Mouse (Mus musculus): ENCODE data around the gene Bex4.

DNA sequence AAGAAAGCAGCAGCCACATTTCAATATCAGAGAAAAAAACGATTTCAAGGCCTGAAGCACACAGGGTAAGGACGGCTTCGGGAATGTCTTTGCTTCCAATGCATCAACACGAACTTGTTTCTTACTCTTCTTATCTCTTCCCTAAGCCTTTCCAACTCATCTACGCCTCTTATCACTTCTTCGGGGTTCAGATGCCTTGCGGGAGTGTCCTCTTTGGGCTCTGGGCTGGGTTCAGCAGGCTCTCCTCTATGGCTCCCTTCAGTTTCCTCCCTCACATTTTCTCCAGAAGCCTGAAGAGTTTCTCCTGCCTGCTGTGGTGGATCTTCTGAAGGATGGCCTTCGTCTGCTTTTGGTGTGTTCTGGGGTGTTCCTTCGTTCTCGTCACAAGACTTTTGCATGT, 31.8 kb downstream of the Bex4 start:
- TF ChIP-seq CTCF (IDR thresholded peaks at IDR 0.05; ENCODE audit: extremely low read depth, insufficient read depth, low read length): no peak
- no peak for TF ChIP-seq POLR2A (IDR thresholded peaks at IDR 0.05; ENCODE audit: extremely low read depth, insufficient read depth, low read length)

All from cortical plate, adult 2 months (tissue).